Mouse (Mus musculus) embryonic facial prominence, embryonic 14.5 days (tissue): Measurements from ENCODE around the gene Slc4a7. TPM values are rescaled to one million over a fixed set of nuclear protein-coding genes. Genes with fewer than 3 reads are reported as not detected.

ENCODE experiments used
- ATAC-seq: fragments of 200-750 bp; cut with Nextera tagmentation; 2 replicates; pipeline ENCODE4 v1.8.0; 2017; ENCODE audit warnings: low read depth, moderate number of reproducible peaks, moderate TSS enrichment
- DNase-seq: peaks from one replicate; pipeline ENCODE4 v3.0.0-alpha.2; 2015; ENCODE audit warnings: low spot score
- H3K27ac ChIP-seq: fragments of 300-500 bp; sonication (generic); replicated peaks from 2 replicates; pipeline ENCODE4 v1.5.1; 2014; ENCODE audit warnings: low read depth, mild to moderate bottlenecking, low read length, moderate library complexity
- H3K27me3 ChIP-seq: fragments of 300-500 bp; sonication (generic); replicated peaks from 2 replicates; pipeline ENCODE4 v1.6.1; 2014; ENCODE audit warnings: low read length; ENCODE audit not compliant: control insufficient read depth, insufficient read depth
- H3K36me3 ChIP-seq: fragments of 300-500 bp; sonication (generic); 2 replicates; pipeline ENCODE4 v1.6.1; 2014; ENCODE audit warnings: low read length, mixed read lengths; ENCODE audit not compliant: control insufficient read depth, insufficient read depth
- H3K4me1 ChIP-seq: fragments of 300-500 bp; sonication (generic); 2 replicates; pipeline ENCODE4 v1.6.1; 2014; ENCODE audit warnings: antibody characterized with exemption, low read length; ENCODE audit not compliant: control insufficient read depth, insufficient read depth
- H3K4me2 ChIP-seq: fragments of 300-500 bp; sonication (generic); 2 replicates; pipeline ENCODE4 v1.6.1; 2014; ENCODE audit warnings: low read depth, mild to moderate bottlenecking, low read length, moderate library complexity, mixed read lengths
- H3K4me3 ChIP-seq: fragments of 300-500 bp; sonication (generic); 2 replicates; pipeline ENCODE4 v1.5.1; 2014; ENCODE audit warnings: low read depth, mild to moderate bottlenecking, low read length
- H3K9ac ChIP-seq: fragments of 300-500 bp; sonication (generic); 2 replicates; pipeline ENCODE4 v1.6.1; 2014; ENCODE audit warnings: low read depth, mild to moderate bottlenecking, low read length, moderate library complexity, mixed read lengths
- H3K9me3 ChIP-seq: fragments of 300-500 bp; sonication (generic); 2 replicates; pipeline ENCODE4 v1.6.1; 2016; ENCODE audit warnings: low read length; ENCODE audit not compliant: control insufficient read depth
- WGBS: fragments of 180-500 bp; shearing (Covaris S2); extraction: QIAGEN DNeasy Blood & Tissue Kit; methylation state at CpG from one replicate; pipeline ENCODE4 v1.1.7; 2014; 5-methylcytosine and 5-hydroxymethylcytosine counted together
- polyA plus RNA-seq: library from polyadenylated mRNA; unstranded; fragments of >200 nt; fragmentation: Nextera tagmentation; extraction: Ambion mirVana; gene quantifications from 2 replicates; pipeline ENCODE4 v1.2.1, GENCODE M21; 2014

The Slc4a7 gene
- polyA plus RNA-seq, 1 experiment from 2014 or later, result 10.7 TPM

- peak overlapping the region; percentile 64 for H3K4me2 ChIP-seq
- peaks cover 5% of the 10 kb centered on the region; the same call in 1 of the 2 replicates for H3K36me3 ChIP-seq
- DNase-seq (no peak), ATAC-seq (no peak)
- H3K9me3 ChIP-seq, result no peaks in the 10 kb centered on the region
- peak overlapping the region; percentile 97; the same call in 1 of the 2 replicates for H3K9ac ChIP-seq
- no peak overlapping the region for H3K27ac ChIP-seq
- peaks cover 8% of the 10 kb centered on the region for H3K4me1 ChIP-seq
- H3K4me3 ChIP-seq, result peak overlapping the region; percentile 86
- WGBS, result 74% methylated on average over 2 of the region's 2 CpGs
- no peaks in the 10 kb centered on the region for H3K27me3 ChIP-seq
Observed at GRCm38 (mm10) chr14:14704651-14705050, 2.6 kb downstream of the Slc4a7 start.

GRCm38 (mm10) chr14:14705126-14705525 is 3.0 kb downstream of the Slc4a7 start:
- DNase-seq, result no peak
- H3K4me2 ChIP-seq, result peak overlapping the region; percentile 64; the same call in 1 of the 2 replicates
- no peaks in the 10 kb centered on the region for H3K27me3 ChIP-seq
- peaks cover 5% of the 10 kb centered on the region; the same call in 1 of the 2 replicates for H3K36me3 ChIP-seq
- no peak overlapping the region for H3K4me3 ChIP-seq
- no peak for ATAC-seq
- H3K9me3 ChIP-seq, result no peaks in the 10 kb centered on the region
- H3K27ac ChIP-seq, result no peak overlapping the region
- WGBS, result 79% methylated on average over 3 of the region's 3 CpGs
- peaks cover 8% of the 10 kb centered on the region for H3K4me1 ChIP-seq
- H3K9ac ChIP-seq, result no peak overlapping the region

- no peak overlapping the region for H3K4me2 ChIP-seq
- H3K4me1 ChIP-seq, result peaks cover 8% of the 10 kb centered on the region
- H3K9ac ChIP-seq, result no peak overlapping the region
- no peak overlapping the region for H3K4me3 ChIP-seq
- no peak for DNase-seq
- H3K36me3 ChIP-seq, result peaks cover 15% of the 10 kb centered on the region; the same call in 1 of the 2 replicates
- no peak overlapping the region for H3K27ac ChIP-seq
- no peaks in the 10 kb centered on the region for H3K27me3 ChIP-seq
- no peaks in the 10 kb centered on the region for H3K9me3 ChIP-seq
- ATAC-seq, result no peak
- 61% methylated on average over 1 of the region's 1 CpGs for WGBS
Observed at GRCm38 (mm10) chr14:14706381-14706780, 4.3 kb downstream of the Slc4a7 start.

- 54% methylated on average over 1 of the region's 1 CpGs for WGBS
- no peaks in the 10 kb centered on the region for H3K9me3 ChIP-seq
- DNase-seq, result no peak
Observed at GRCm38 (mm10) chr14:14707061-14707460, 5.0 kb downstream of the Slc4a7 start.

GRCm38 (mm10) chr14:14709021-14709420 is 6.9 kb downstream of the Slc4a7 start:
- Histone ChIP-seq H3K4me3 (no peak overlapping the region), H3K36me3 (peaks cover 15% of the 10 kb centered on the region; the same call in 1 of the 2 replicates), H3K27ac (no peak overlapping the region), H3K9me3 (no peaks in the 10 kb centered on the region), H3K27me3 (no peaks in the 10 kb centered on the region), H3K9ac (no peak overlapping the region), H3K4me2 (no peak overlapping the region), H3K4me1 (peaks cover 8% of the 10 kb centered on the region)
- DNase-seq (no peak), ATAC-seq (no peak)
- 79% methylated on average over 1 of the region's 1 CpGs for WGBS

More at GRCm38 (mm10) chr14:14707061-14707460, 5.0 kb downstream of the Slc4a7 start:
- peaks cover 15% of the 10 kb centered on the region; the same call in 1 of the 2 replicates for H3K36me3 ChIP-seq
- no peaks in the 10 kb centered on the region for H3K27me3 ChIP-seq
- H3K9ac ChIP-seq, result no peak overlapping the region
- no peak overlapping the region for H3K4me3 ChIP-seq
- H3K27ac ChIP-seq, result no peak overlapping the region
- peaks cover 8% of the 10 kb centered on the region for H3K4me1 ChIP-seq
- no peak overlapping the region for H3K4me2 ChIP-seq
- no peak for ATAC-seq

- H3K4me2 ChIP-seq, result no peak overlapping the region
- no peaks in the 10 kb centered on the region for H3K9me3 ChIP-seq
- H3K27me3 ChIP-seq, result no peaks in the 10 kb centered on the region
- no peak overlapping the region for H3K4me3 ChIP-seq
- DNase-seq (peak; percentile 47), ATAC-seq (no peak)
- peaks cover 13% of the 10 kb centered on the region; the same call in 1 of the 2 replicates for H3K36me3 ChIP-seq
- no peaks in the 10 kb centered on the region for H3K4me1 ChIP-seq
- no peak overlapping the region for H3K9ac ChIP-seq
- H3K27ac ChIP-seq, result no peak overlapping the region
Observed at GRCm38 (mm10) chr14:14714130-14714529, 12.1 kb downstream of the Slc4a7 start.

GRCm38 (mm10) chr14:14715794-14716193 is 13.7 kb downstream of the Slc4a7 start:
- WGBS, result 93% methylated on average over 2 of the region's 2 CpGs
- no peak overlapping the region for H3K9ac ChIP-seq
- ATAC-seq (no peak), DNase-seq (no peak)
- H3K4me2 ChIP-seq, result no peak overlapping the region
- H3K4me1 ChIP-seq, result no peaks in the 10 kb centered on the region
- H3K27me3 ChIP-seq, result no peaks in the 10 kb centered on the region
- H3K9me3 ChIP-seq, result no peaks in the 10 kb centered on the region
- H3K4me3 ChIP-seq, result no peak overlapping the region
- H3K27ac ChIP-seq, result no peak overlapping the region
- H3K36me3 ChIP-seq, result peaks cover 7% of the 10 kb centered on the region; the same call in 1 of the 2 replicates

GRCm38 (mm10) chr14:14716843-14717242 is 14.8 kb downstream of the Slc4a7 start:
- no peak overlapping the region for H3K9ac ChIP-seq
- DNase-seq, result no peak
- H3K4me1 ChIP-seq, result no peaks in the 10 kb centered on the region
- no peak overlapping the region for H3K4me3 ChIP-seq
- no peaks in the 10 kb centered on the region for H3K9me3 ChIP-seq
- ATAC-seq, result no peak
- no peak overlapping the region for H3K27ac ChIP-seq
- H3K4me2 ChIP-seq, result no peak overlapping the region
- 81% methylated on average over 6 of the region's 6 CpGs for WGBS
- no peaks in the 10 kb centered on the region for H3K27me3 ChIP-seq
- H3K36me3 ChIP-seq, result 0 out of 2 replicates have a peak, but pooled peaks cover 3% of the 10 kb centered on the region

- H3K4me1 ChIP-seq, result no peaks in the 10 kb centered on the region
- ATAC-seq, result no peak
- no peak overlapping the region for H3K4me3 ChIP-seq
- no peak overlapping the region for H3K9ac ChIP-seq
- no peaks in the 10 kb centered on the region for H3K9me3 ChIP-seq
- H3K27ac ChIP-seq, result no peak overlapping the region
- DNase-seq, result no peak
- H3K36me3 ChIP-seq, result 0 out of 2 replicates have a peak, but pooled peaks cover 3% of the 10 kb centered on the region
- WGBS, result 90% methylated on average over 4 of the region's 4 CpGs
- H3K4me2 ChIP-seq, result no peak overlapping the region
- H3K27me3 ChIP-seq, result no peaks in the 10 kb centered on the region
Observed at GRCm38 (mm10) chr14:14718556-14718955, 16.5 kb downstream of the Slc4a7 start.
